Mouse (Mus musculus): ENCODE measurements around the gene Snurf. TPM values are rescaled to one million over a fixed set of nuclear protein-coding genes. Genes with fewer than 3 reads are reported as not detected.

Gene Snurf
- polyA plus RNA-seq, 1 experiment from 2014 or later, result 39.5 TPM

- Histone ChIP-seq H3K9ac (replicated peaks; ENCODE audit: low read depth, low read length) (no peak overlapping the region), H3K36me3 (ENCODE audit: control insufficient read depth, insufficient read depth, low read length) (no peaks in the 10 kb centered on the region), H3K4me2 (replicated peaks; ENCODE audit: low read depth, low read length) (no peak overlapping the region), H3K9me3 (ENCODE audit: control insufficient read depth, low read depth, low read length) (no peaks in the 10 kb centered on the region), H3K4me1 (ENCODE audit: control insufficient read depth, insufficient read depth, low read length) (no peaks in the 10 kb centered on the region), H3K27me3 (ENCODE audit: control insufficient read depth, insufficient read depth, low read length) (no peaks in the 10 kb centered on the region), H3K27ac (ENCODE audit: low read length) (no peak overlapping the region), H3K4me3 (ENCODE audit: low read depth, low read length) (no peak overlapping the region)
- ATAC-seq (ENCODE audit: insufficient number of reproducible peaks, insufficient read depth, low FRiP score, low read depth), result no peak
- 56% methylated on average over 1 of the region's 1 CpGs for WGBS
Observed at GRCm38 (mm10) chr7:59978646-59979045, 26.2 kb downstream of the Snurf start.

Other genes starting within 250 kb of the Snurf start
- 1.4 and 1.8 TPM in 2 replicates for gene Gm38393, start within 50 bp of the Snurf start, polyA plus RNA-seq (2014; fragmentation: Nextera tagmentation; extraction: Ambion mirVana)
- 58.3 and 59.1 TPM in 2 replicates for gene Snrpn, start 135.2 kb upstream of the Snurf start, polyA plus RNA-seq (2014; fragmentation: Nextera tagmentation; extraction: Ambion mirVana)

Measured in stomach, embryonic 14.5 days (tissue).